Mouse (Mus musculus) midbrain, embryonic 16.5 days (tissue): ENCODE results near the gene Kyat1. TPM values are rescaled to one million over a fixed set of nuclear protein-coding genes. Genes with fewer than 3 reads are reported as not detected.

ENCODE experiments used
- ATAC-seq: fragments of 200-750 bp; cut with Nextera tagmentation; 2 replicates; pipeline ENCODE4 v1.8.0; 2017; ENCODE audit warnings: moderate TSS enrichment
- H3K27ac ChIP-seq: fragments of 300-500 bp; sonication (generic); 2 replicates; pipeline ENCODE4 v1.5.1; 2014; ENCODE audit warnings: mild to moderate bottlenecking, low read length, mixed read lengths
- H3K27me3 ChIP-seq: fragments of 300-500 bp; sonication (generic); 2 replicates; pipeline ENCODE4 v1.6.1; 2014; ENCODE audit warnings: low read depth, low read length, mixed read lengths; ENCODE audit not compliant: control insufficient read depth, insufficient read depth
- H3K36me3 ChIP-seq: fragments of 300-500 bp; sonication (generic); 2 replicates; pipeline ENCODE4 v1.6.1; 2014; ENCODE audit warnings: mild to moderate bottlenecking, low read length, moderate library complexity, mixed read lengths; ENCODE audit not compliant: control insufficient read depth, insufficient read depth
- H3K4me1 ChIP-seq: fragments of 300-500 bp; sonication (generic); 2 replicates; pipeline ENCODE4 v1.6.1; 2014; ENCODE audit warnings: mild to moderate bottlenecking, low read length, mixed read lengths; ENCODE audit not compliant: control insufficient read depth, insufficient read depth
- H3K4me2 ChIP-seq: fragments of 300-500 bp; sonication (generic); 2 replicates; pipeline ENCODE4 v1.6.1; 2014; ENCODE audit warnings: mild to moderate bottlenecking, low read length, mixed read lengths
- H3K4me3 ChIP-seq: fragments of 300-500 bp; sonication (generic); 2 replicates; pipeline ENCODE4 v1.5.1; 2014; ENCODE audit warnings: low read depth, mild to moderate bottlenecking, low read length, moderate library complexity, mixed read lengths
- H3K9ac ChIP-seq: fragments of 300-500 bp; sonication (generic); 2 replicates; pipeline ENCODE4 v1.6.1; 2014; ENCODE audit warnings: low read depth, low read length, mixed read lengths
- H3K9me3 ChIP-seq: fragments of 300-500 bp; sonication (generic); replicated peaks from 2 replicates; pipeline ENCODE4 v1.6.1; 2014; ENCODE audit warnings: mild to moderate bottlenecking, low read length, mixed read lengths; ENCODE audit not compliant: control insufficient read depth, poor library complexity, severe bottlenecking
- WGBS: fragments of 180-500 bp; shearing (Covaris S2); extraction: QIAGEN DNeasy Blood & Tissue Kit; methylation state at CpG from one replicate; pipeline ENCODE4 v1.1.7; 2014; 5-methylcytosine and 5-hydroxymethylcytosine counted together
- polyA plus RNA-seq: library from polyadenylated mRNA; unstranded; fragments of >200 nt; fragmentation: Nextera tagmentation; extraction: Ambion mirVana; gene quantifications from 2 replicates; pipeline ENCODE4 v1.2.1, GENCODE M21; 2015

Gene Kyat1
- polyA plus RNA-seq, 1 experiment from 2014 or later = 15.8 TPM

DNA sequence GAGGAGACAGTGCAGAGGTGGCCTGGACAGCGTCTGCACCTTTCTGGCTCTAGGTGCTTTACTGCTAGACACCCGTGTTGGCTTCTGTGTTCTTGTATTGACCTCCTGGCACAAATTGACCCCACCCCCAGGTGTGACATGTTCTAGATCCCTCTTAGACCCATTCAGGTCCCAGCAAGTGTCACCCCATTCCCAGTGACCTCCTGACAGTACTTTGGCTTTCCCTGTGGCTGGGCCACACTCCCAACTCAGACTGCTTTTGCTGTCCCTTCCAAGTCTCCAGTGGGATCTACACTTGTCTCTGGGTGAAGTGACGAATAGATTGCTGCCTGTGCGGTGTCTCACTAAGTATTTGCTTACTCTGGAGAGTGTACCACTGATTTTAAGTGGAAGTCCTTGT is 1.8 kb upstream of the Kyat1 start:
- Histone ChIP-seq H3K4me2 (no peak overlapping the region), H3K36me3 (no peaks in the 10 kb centered on the region), H3K27me3 (no peaks in the 10 kb centered on the region), H3K27ac (no peak overlapping the region), H3K9ac (no peak overlapping the region), H3K4me1 (peaks cover 14% of the 10 kb centered on the region), H3K4me3 (no peak overlapping the region), H3K9me3 (no peaks in the 10 kb centered on the region)
- ATAC-seq = no peak
- WGBS = 88% methylated on average over 4 of the region's 4 CpGs

DNA sequence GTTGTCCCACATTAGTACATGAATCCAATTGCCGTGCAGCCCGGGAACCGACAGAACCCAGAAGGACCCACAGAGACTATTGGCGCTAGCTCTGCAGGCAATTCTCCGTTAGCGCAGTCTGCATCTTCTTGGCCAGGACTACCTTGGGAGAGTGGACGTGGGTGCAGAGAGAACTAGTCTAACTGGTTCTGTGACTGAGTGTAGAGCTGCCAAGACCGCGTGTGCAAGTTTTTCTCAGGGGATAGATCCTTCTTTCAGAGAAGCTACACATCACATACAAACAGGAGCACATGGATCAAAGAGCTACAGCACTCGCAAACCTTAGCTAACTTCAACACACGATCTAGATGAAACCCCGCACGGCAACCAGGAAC is 405 bp downstream of the Kyat1 start:
- Histone ChIP-seq H3K27me3 (no peaks in the 10 kb centered on the region), H3K4me1 (peaks cover 14% of the 10 kb centered on the region), H3K27ac (peak overlapping the region; percentile 83), H3K36me3 (no peaks in the 10 kb centered on the region), H3K9me3 (no peaks in the 10 kb centered on the region), H3K9ac (peak overlapping the region; percentile 74), H3K4me3 (peak overlapping the region; percentile 79), H3K4me2 (peak overlapping the region; percentile 79)
- ATAC-seq = peak; percentile 57
- WGBS = under 1% methylated on average over 13 of the region's 13 CpGs

DNA sequence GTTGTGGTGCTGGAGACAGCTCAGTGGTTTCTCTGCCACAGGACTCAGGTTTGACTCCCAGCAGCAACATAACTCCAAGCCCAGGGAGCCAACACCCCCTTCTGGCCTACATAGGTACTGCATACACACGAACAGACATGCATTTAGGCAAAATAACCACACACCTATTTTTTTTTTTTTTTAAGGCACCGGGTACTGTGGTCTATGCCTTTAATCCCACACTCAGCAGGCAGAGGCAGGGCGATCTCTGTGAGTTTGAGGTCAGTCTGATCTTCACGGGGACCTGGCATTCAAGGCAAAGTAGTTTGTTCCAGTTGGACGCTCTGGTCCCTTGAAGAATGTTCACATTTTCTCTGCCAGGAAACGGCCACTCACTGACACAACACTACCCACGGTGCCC is 2.2 kb downstream of the Kyat1 start:
- Histone ChIP-seq H3K36me3 (no peaks in the 10 kb centered on the region), H3K4me2 (no peak overlapping the region), H3K27me3 (no peaks in the 10 kb centered on the region), H3K9me3 (no peaks in the 10 kb centered on the region), H3K4me3 (no peak overlapping the region), H3K9ac (no peak overlapping the region), H3K27ac (no peak overlapping the region), H3K4me1 (peaks cover 14% of the 10 kb centered on the region)
- ATAC-seq = no peak
- whole genome bisulfite sequencing = 80% methylated on average over 7 of the region's 7 CpGs

DNA sequence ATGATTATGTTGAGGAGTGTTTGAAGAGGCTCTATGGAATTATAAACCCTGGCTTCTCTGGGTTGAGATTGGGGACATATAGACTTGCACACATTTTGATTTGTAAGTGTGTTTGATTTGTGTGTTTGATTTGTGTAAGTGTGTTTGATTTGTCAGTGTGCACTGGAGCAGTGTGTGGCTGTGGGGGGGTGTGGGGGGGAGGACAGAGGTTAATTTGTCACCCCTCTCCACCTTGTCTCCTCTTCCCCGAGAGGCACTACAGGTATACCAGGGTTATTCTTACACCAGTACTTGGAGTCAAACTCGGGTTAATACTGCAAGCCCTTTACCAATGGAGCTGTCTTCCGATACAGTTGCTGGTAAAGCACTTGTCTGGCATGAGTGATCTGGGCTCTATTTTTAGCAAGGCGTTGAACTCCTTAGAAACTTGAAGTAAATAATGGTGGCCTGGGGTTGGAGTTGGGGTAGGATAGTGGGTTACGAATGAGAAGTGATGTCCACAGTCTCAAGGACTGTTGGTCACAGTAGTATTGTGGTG is 5.2 kb downstream of the Kyat1 start:
- H3K27me3 ChIP-seq = no peaks in the 10 kb centered on the region
- H3K9ac ChIP-seq = no peak overlapping the region
- H3K27ac ChIP-seq = no peak overlapping the region
- H3K4me3 ChIP-seq = no peak overlapping the region
- WGBS = 89% methylated on average over 5 of the region's 5 CpGs
- no peak for ATAC-seq
- H3K4me2 ChIP-seq = no peak overlapping the region
- peaks cover 6% of the 10 kb centered on the region for H3K4me1 ChIP-seq
- no peaks in the 10 kb centered on the region for H3K36me3 ChIP-seq
- H3K9me3 ChIP-seq = no peaks in the 10 kb centered on the region

DNA sequence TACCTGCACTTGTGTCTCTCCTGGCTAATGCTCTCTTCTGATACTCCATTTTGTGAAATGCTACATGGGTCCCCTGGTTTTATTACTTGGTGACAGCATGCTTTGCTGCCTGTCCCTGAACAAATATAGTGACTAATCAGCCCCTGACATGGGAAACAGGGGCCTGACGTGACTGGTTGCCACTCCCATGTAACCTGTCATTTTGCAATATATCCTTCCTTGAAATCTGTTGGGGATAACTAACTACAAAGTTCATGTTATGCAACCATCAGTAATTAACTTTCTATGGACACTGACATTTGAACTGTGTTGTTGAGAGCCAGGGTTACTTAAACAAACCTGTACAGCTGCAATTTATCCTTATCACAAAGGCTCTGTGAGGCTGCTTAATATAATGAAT is 5.7 kb downstream of the Kyat1 start:
- no peak overlapping the region for H3K27ac ChIP-seq
- H3K4me3 ChIP-seq = no peak overlapping the region
- H3K27me3 ChIP-seq = no peaks in the 10 kb centered on the region
- H3K4me2 ChIP-seq = no peak overlapping the region
- H3K4me1 ChIP-seq = peaks cover 6% of the 10 kb centered on the region
- ATAC-seq = no peak
- 71% methylated on average over 1 of the region's 1 CpGs for WGBS
- no peaks in the 10 kb centered on the region for H3K36me3 ChIP-seq
- no peaks in the 10 kb centered on the region for H3K9me3 ChIP-seq
- no peak overlapping the region for H3K9ac ChIP-seq

DNA sequence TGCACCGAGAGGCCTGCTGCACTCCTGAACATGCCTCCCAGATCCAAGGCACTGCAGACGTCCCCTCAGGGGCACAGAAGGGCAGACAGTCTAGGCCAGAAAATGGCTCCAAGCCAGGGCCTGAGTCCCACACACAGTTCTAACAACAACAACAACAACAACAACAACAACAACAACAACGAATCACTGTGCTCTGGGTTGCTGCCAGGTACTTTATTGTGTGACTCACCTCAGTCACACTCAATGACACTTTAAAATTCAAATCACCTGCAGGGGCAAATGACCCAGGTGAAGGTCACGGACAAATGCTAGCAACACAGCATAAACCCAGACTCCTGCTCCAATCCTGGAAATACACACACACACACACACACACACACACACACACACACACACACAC is 7.6 kb downstream of the Kyat1 start:
- no peak for ATAC-seq
- Histone ChIP-seq H3K4me2 (no peak overlapping the region), H3K36me3 (no peaks in the 10 kb centered on the region), H3K27ac (no peak overlapping the region), H3K9ac (no peak overlapping the region), H3K4me3 (no peak overlapping the region), H3K4me1 (no peaks in the 10 kb centered on the region), H3K27me3 (no peaks in the 10 kb centered on the region), H3K9me3 (no peaks in the 10 kb centered on the region)
- WGBS = 59% methylated on average over 4 of the region's 4 CpGs

DNA sequence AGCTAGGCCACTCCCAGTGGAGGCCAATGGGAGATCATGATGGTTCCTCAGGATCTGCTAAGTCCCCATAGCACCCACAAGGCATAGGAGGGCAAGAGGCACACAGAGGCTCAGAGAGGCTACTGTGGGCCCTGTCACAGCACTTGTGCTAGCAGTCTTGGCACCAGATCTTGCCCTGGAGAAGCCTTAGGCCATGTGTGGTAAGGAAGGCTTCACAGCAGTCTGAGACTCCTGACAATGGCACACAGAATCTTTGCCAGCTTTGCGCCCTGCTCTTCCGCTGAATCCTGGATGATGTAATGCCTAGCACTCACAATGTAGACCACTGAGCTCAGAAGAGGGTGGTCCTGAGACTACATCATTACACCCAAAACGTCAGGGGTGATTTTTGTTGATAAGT is 11.0 kb downstream of the Kyat1 start:
- H3K4me3 ChIP-seq = no peak overlapping the region
- no peak overlapping the region for H3K27ac ChIP-seq
- no peaks in the 10 kb centered on the region for H3K36me3 ChIP-seq
- 74% methylated on average over 3 of the region's 3 CpGs for WGBS
- no peaks in the 10 kb centered on the region for H3K9me3 ChIP-seq
- no peaks in the 10 kb centered on the region for H3K4me1 ChIP-seq
- no peak overlapping the region for H3K4me2 ChIP-seq
- no peak overlapping the region for H3K9ac ChIP-seq
- ATAC-seq = no peak
- H3K27me3 ChIP-seq = no peaks in the 10 kb centered on the region

DNA sequence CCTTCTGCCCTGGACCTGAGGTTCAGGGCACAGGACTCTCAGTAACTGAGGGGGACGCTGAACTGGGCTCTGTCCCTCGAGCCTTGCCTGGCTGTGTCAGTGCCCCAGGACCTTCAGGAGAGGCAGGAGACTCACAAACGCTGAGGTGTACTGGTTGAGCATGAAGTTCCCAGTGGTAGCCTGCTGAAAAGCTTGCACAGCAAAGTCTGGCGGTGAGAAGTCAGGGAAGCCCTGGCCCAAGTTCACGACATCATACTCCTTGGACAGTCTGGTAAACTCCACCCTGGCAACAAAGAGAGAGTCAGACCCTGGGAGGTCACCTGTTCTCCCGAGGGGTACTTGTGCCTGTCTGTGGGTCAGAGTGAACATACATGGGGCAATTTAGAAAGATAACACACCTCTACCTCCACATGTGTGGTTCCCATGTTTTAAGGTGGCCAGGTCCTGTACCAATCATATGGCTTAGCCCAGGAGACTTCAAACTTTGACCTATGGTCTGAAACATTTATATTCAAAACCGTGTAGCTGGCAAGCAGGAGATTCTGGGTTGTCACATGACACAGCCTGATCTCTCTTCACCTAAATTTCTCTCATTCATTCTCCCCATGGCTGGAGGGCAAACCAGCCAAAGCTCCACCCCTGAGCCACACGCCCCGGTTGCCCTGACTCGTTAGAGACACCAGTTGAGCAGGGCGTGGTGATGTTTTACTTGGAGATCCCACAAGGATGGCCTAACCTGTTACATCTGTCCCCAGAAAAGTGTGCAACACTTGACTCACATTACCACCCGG is 13.7 kb downstream of the Kyat1 start:
- no peaks in the 10 kb centered on the region for H3K9me3 ChIP-seq
- ATAC-seq = no peak
- no peak overlapping the region for H3K9ac ChIP-seq
- no peak overlapping the region for H3K4me2 ChIP-seq
- WGBS = 89% methylated on average over 12 of the region's 12 CpGs
- no peaks in the 10 kb centered on the region for H3K27me3 ChIP-seq
- H3K4me1 ChIP-seq = no peaks in the 10 kb centered on the region
- H3K27ac ChIP-seq = no peak overlapping the region
- no peaks in the 10 kb centered on the region for H3K36me3 ChIP-seq
- no peak overlapping the region for H3K4me3 ChIP-seq

DNA sequence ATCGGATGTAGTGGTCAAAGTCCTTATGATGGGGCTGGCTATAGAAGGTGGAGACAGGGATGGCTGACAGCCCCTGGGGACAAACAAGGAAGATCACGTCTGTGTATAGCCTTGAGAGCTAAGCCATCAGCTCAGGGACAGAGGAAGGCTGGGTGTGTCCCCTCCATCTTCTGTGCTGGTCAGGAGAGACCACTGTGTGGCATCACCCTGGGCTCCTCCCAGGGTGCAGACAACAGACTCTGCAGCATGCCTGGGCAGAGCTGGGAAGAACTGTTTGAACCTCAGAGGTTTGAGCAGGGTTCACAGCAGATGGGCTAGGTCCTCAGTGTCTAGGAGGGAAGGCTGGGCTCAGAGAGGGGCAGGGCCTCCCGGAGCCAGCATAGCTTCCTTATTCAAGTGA is 20.0 kb downstream of the Kyat1 start:
- no peaks in the 10 kb centered on the region for H3K9me3 ChIP-seq
- H3K27me3 ChIP-seq = no peaks in the 10 kb centered on the region
- no peaks in the 10 kb centered on the region for H3K4me1 ChIP-seq
- WGBS = 85% methylated on average over 3 of the region's 3 CpGs
- H3K36me3 ChIP-seq = no peaks in the 10 kb centered on the region; the same call in 1 of the 2 replicates
- no peak overlapping the region for H3K27ac ChIP-seq
- ATAC-seq = no peak
- H3K4me3 ChIP-seq = no peak overlapping the region
- no peak overlapping the region for H3K4me2 ChIP-seq
- H3K9ac ChIP-seq = no peak overlapping the region
